Mouse (Mus musculus): Measurements from ENCODE around the gene Carns1. TPM values are rescaled to one million over a fixed set of nuclear protein-coding genes. Genes with fewer than 3 reads are reported as not detected.

The Carns1 gene
- total and polyA plus RNA-seq, 3 experiments: 24.4 to 78.0 (median 27.0) TPM

DNA sequence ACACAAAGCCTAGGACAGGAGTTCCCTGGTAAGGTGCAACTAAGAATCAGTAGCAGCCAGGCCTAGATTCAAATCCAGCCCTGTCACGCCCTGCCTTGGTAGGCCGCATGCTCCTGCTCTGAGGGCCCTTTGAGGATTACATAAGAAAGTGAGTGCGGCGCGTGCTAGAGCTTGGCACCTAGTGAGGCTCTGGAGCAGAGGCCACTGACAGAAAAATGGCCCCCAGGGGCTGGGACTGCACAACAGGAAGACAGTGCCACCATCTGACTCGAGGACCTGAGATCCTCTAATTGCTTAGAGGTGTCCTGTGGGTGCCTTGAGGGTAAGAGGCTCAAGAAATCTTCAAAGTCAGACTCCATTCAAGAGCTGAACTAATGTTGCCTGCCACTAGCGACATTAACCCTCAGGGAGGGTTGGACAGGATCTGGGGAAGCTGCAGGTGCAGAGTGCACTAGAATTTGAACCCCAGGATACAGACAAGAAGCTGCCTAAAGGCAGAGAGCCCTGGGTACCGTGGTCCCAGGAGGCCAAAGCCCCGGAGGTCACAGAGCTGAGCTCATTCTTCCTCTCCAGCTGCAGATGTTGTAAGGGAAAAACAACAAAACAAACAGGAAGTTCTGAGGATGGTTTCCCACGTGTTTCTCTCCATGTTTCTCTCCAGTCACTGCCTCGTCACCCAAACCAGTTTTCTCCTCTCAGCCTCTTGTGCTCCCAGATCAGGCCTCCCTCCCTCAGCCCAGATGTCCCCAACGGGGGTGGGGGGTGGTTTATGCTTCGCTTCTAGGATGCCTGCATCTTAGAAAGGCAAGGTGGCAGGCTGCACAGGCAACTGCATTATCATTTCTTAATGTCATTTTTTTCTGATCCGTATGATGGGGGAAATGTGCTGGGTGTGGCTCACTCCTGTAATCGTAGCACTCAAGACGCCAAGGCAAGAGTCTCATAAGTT is 30.5 kb downstream of the Carns1 start:
- H3K27ac ChIP-seq: peak overlapping the region; percentile 68

DNA sequence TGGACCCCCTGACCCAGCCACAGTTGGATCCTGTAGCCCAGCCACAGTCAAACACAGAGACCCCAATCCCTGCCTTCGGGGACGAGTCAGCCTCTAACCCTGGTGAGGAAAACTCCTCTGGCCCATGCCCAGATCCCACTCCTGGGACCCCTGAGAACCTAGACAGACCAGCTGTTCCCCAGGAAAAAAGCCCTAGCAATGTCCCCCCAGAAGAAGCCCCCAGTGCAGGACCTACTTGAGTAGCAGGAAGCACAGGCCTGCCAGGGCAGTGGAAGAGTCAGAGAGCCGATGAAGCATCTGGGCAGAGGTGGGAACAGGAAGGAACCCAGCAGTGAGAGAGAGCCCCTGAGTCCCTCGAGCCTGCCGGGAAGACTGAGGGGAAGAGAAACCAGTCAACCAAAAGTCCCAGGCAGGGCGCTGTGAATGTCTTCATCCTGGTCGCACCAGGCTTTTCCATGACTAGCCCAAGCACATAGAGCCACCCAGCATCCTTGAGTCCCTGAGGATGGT is 31.5 kb downstream of the Carns1 start, which contains the start of gene Cabp4:
Gene Cabp4, minus strand, starts transcription at position 275 of the 510 bp plus-strand sequence.
- H3K36me3 ChIP-seq (ENCODE audit: control insufficient read depth, insufficient read depth, low read length): no peaks in the 10 kb centered on the region
- peaks cover 5% of the 10 kb centered on the region for H3K4me1 ChIP-seq (ENCODE audit: control insufficient read depth, insufficient read depth, low read length)
- TF ChIP-seq CTCF (IDR thresholded peaks at IDR 0.05): no peak
- no peak for TF ChIP-seq POLR2A (IDR thresholded peaks at IDR 0.05; ENCODE audit: insufficient read depth, low read depth, low read length)
- no peak for TF ChIP-seq EP300 (IDR thresholded peaks at IDR 0.05; ENCODE audit: insufficient read depth, low read depth, low read length)
- no peak within 1 kb of the TSS for H3K9ac ChIP-seq (ENCODE audit: low read depth, low read length)
- H3K79me2 ChIP-seq (replicated peaks; ENCODE audit: control insufficient read depth, insufficient read depth, low read length): no peaks in the 10 kb centered on the region
- 64% methylated on average over 7 of the region's 7 CpGs for WGBS
- intact Hi-C loops (cut with DNase I): no loop called here
- no peak within 1 kb of the TSS for H3K4me3 ChIP-seq
- no peaks in the 10 kb centered on the region for H3K27me3 ChIP-seq (ENCODE audit: control insufficient read depth, insufficient read depth, low read length)
- peak within 1 kb of the TSS; percentile 68 for H3K27ac ChIP-seq
- no peak for DNase-seq

More for the DNA sequence above, 30.5 kb downstream of the Carns1 start:
- Histone ChIP-seq H3K27me3 (ENCODE audit: control insufficient read depth, insufficient read depth, low read length) (no peaks in the 10 kb centered on the region), H3K4me3 (no peak overlapping the region), H3K36me3 (ENCODE audit: control insufficient read depth, insufficient read depth, low read length) (no peaks in the 10 kb centered on the region), H3K4me1 (ENCODE audit: control insufficient read depth, insufficient read depth, low read length) (peaks cover 7% of the 10 kb centered on the region), H3K79me2 (replicated peaks; ENCODE audit: control insufficient read depth, insufficient read depth, low read length) (no peaks in the 10 kb centered on the region), H3K9ac (ENCODE audit: low read depth, low read length) (no peak overlapping the region)
- peak in 1 of 2 experiments; percentile 63 for DNase-seq
- 55% methylated on average over 16 of the region's 16 CpGs for WGBS
- TF ChIP-seq POLR2A (IDR thresholded peaks at IDR 0.05; ENCODE audit: insufficient read depth, low read depth, low read length) (no peak), CTCF (IDR thresholded peaks at IDR 0.05) (no peak), EP300 (IDR thresholded peaks at IDR 0.05; ENCODE audit: insufficient read depth, low read depth, low read length) (no peak)
- intact Hi-C loops (cut with DNase I): no loop called here

DNA sequence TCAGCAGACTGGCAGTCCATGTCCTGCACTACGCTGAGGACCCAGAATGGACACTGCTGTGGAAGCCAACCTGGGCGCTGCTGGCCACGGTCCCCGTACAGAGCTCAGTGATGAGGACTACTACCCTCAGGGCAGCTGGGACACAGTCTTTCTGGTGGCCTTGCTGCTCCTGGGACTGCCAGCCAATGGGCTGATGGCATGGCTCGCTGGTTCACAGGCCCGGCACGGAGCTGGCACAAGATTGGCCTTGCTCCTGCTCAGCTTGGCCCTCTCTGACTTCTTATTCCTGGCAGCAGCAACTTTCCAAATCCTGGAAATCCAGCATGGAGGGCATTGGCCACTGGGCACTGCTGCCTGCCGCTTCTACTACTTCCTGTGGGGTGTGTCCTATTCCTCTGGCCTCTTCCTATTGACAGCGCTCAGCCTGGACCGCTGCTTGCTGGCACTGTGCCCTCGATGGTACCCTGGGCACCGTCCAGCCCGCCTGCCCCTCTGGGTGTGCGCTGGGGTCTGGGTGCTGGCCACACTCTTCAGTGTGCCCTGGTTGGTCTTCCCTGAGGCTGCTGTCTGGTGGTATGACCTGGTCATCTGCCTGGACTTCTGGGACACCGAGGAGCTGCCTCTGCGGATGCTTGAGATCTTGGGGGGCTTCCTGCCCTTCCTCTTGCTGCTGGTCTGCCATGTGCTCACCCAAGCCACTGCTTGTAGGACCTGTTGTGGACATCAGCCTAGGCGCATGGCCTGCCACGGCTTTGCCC is 32.7 kb downstream of the Carns1 start:
- 78% methylated on average over 18 of the region's 18 CpGs for WGBS
- TF ChIP-seq CTCF (IDR thresholded peaks at IDR 0.05) (no peak), POLR2A (IDR thresholded peaks at IDR 0.05; ENCODE audit: insufficient read depth, low read depth, low read length) (no peak), EP300 (IDR thresholded peaks at IDR 0.05; ENCODE audit: insufficient read depth, low read depth, low read length) (no peak)
- intact Hi-C loops (cut with DNase I): no loop called here

DNA sequence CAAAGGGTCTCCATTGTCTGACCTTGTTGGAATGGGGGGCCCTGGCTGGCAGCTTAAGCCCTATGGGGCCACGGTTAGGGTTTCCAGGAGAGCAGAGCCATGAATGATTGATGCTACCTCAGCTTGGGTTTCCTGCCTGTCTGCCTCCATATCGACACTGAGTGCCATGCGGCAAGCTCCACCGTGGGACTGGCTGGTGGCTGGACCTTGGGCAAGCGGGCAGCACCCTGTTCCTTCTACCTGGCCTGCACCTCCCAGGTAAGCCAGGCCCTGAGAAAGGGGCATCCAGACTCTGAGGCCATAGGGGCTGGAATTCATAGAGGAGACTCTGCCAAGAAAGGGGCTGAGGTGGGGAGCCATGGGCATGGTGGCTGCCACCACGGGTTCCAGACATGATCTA is 35.1 kb downstream of the Carns1 start:
- Histone ChIP-seq H3K27ac (no peak overlapping the region), H3K36me3 (ENCODE audit: control insufficient read depth, insufficient read depth, low read length) (no peaks in the 10 kb centered on the region), H3K27me3 (ENCODE audit: control insufficient read depth, insufficient read depth, low read length) (no peaks in the 10 kb centered on the region), H3K4me1 (ENCODE audit: control insufficient read depth, insufficient read depth, low read length) (0 out of 2 replicates have a peak, but pooled peaks cover 1% of the 10 kb centered on the region), H3K4me3 (no peak overlapping the region), H3K9ac (ENCODE audit: low read depth, low read length) (no peak overlapping the region), H3K79me2 (replicated peaks; ENCODE audit: control insufficient read depth, insufficient read depth, low read length) (no peaks in the 10 kb centered on the region)
- no peak for TF ChIP-seq EP300 (IDR thresholded peaks at IDR 0.05; ENCODE audit: insufficient read depth, low read depth, low read length)
- no peak for TF ChIP-seq POLR2A (IDR thresholded peaks at IDR 0.05; ENCODE audit: insufficient read depth, low read depth, low read length)
- no peak for TF ChIP-seq CTCF (IDR thresholded peaks at IDR 0.05)
- DNase-seq: no peak
- 82% methylated on average over 6 of the region's 6 CpGs for WGBS
- intact Hi-C loops (cut with DNase I): no loop called here

More for the DNA sequence above, 32.7 kb downstream of the Carns1 start:
- no peaks in the 10 kb centered on the region for H3K79me2 ChIP-seq (replicated peaks; ENCODE audit: control insufficient read depth, insufficient read depth, low read length)
- H3K27ac ChIP-seq: no peak overlapping the region
- no peak overlapping the region for H3K9ac ChIP-seq (ENCODE audit: low read depth, low read length)
- H3K27me3 ChIP-seq (ENCODE audit: control insufficient read depth, insufficient read depth, low read length): no peaks in the 10 kb centered on the region
- H3K4me1 ChIP-seq (ENCODE audit: control insufficient read depth, insufficient read depth, low read length): peaks cover 1% of the 10 kb centered on the region; the same call in 1 of the 2 replicates
- no peak for DNase-seq
- H3K36me3 ChIP-seq (ENCODE audit: control insufficient read depth, insufficient read depth, low read length): no peaks in the 10 kb centered on the region
- no peak overlapping the region for H3K4me3 ChIP-seq

DNA sequence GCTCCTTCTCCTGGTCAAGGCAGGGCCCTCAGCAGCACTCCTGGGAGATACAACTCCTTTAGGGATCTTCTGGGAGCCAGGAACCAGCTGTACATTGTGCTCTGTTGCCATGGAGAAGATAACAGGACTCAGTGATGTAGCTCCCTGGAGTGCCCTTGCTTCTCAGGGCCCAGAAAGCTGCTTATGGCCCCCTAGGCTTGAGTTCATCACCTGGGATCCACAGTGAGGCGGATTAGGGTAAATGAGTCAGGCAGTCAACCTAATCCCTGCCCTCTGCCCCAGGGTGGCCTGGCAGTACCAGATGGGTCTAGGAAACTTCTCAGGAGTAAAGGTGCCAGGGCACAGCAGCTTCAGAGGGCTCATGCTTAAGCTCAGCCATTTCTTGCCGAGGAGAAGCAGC is 35.8 kb downstream of the Carns1 start, which contains the start of gene Gpr152:
Gene Gpr152, plus strand, starts transcription at position 342 of the 400 bp plus-strand sequence.
- Histone ChIP-seq H3K9ac (ENCODE audit: low read depth, low read length) (no peak within 1 kb of the TSS), H3K4me1 (ENCODE audit: control insufficient read depth, insufficient read depth, low read length) (no peaks in the 10 kb centered on the region), H3K27ac (no peak within 1 kb of the TSS), H3K27me3 (ENCODE audit: control insufficient read depth, insufficient read depth, low read length) (no peaks in the 10 kb centered on the region), H3K4me3 (no peak within 1 kb of the TSS), H3K36me3 (ENCODE audit: control insufficient read depth, insufficient read depth, low read length) (no peaks in the 10 kb centered on the region), H3K79me2 (replicated peaks; ENCODE audit: control insufficient read depth, insufficient read depth, low read length) (no peaks in the 10 kb centered on the region)
- intact Hi-C loops (cut with DNase I): no loop called here
- DNase-seq: no peak
- WGBS: 84% methylated on average over 2 of the region's 2 CpGs
- TF ChIP-seq CTCF (IDR thresholded peaks at IDR 0.05): no peak
- no peak for TF ChIP-seq EP300 (IDR thresholded peaks at IDR 0.05; ENCODE audit: insufficient read depth, low read depth, low read length)
- TF ChIP-seq POLR2A (IDR thresholded peaks at IDR 0.05; ENCODE audit: insufficient read depth, low read depth, low read length): no peak
